Mouse (Mus musculus) inflammation-experienced regulatory T-cells, adult 6 months (primary cell): ENCODE results near the gene Vps33b. TPM values are rescaled to one million over a fixed set of nuclear protein-coding genes. Genes with fewer than 3 reads are reported as not detected.
A peak's percentile ranks its signal among the peaks of the same experiment; 100 is the strongest.

Source experiments
- ATAC-seq: one replicate; pipeline ENCODE4 v1.8.0; 2017
- polyA plus RNA-seq, 3 experiments: library from polyadenylated mRNA; unstranded; fragments of 100-300 nt; shearing (Covaris generic); gene quantifications; one replicate each; pipeline ENCODE4 v1.2.1; 2017

The Vps33b gene
- polyA plus RNA-seq, 3 experiments from 2014 or later = 22.7 to 35.2 (median 25.1) TPM

- ATAC-seq = no peak
Observed at GRCm38 (mm10) chr7:80269751-80270255, 354 bp downstream of the Vps33b start.

DNA sequence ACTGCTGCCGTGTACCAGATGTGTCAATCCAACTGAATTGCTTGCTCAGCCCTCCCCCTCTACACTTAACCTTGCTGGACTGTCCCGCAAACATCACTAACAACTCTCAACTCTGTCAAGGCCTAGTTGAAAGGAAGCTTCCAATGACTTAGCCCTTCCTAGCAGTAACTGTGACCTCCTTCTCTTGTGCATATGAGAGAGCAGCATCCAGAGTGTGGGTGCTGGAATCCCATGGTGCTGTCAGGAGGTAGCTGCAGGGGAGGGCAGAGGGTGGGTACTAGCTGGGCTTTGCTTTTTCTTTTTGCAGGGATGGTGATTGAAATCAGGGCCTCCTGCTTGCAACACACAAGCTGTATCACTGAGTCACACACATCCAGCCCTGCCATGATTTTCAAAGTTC is 4.0 kb downstream of the Vps33b start:
- no peak for ATAC-seq

DNA sequence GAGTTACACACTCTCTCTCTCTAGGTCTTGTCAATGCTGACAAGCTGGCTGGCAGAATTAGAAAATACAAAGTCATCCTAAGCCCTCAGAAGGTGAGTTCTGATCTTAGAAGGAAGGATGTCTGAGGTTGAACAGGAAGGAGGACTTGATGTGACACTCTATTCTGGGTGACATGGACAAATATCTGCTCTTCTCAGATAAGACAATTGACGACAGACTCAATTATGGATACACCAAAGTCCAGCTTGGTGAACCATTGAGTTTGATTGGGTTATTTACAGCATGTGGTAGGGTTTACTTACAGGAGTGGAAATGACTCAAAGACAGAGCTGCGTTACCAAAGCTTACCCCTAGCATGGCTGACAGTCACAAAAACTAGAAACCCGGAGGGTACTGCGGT is 6.9 kb downstream of the Vps33b start:
- ATAC-seq = no peak

DNA sequence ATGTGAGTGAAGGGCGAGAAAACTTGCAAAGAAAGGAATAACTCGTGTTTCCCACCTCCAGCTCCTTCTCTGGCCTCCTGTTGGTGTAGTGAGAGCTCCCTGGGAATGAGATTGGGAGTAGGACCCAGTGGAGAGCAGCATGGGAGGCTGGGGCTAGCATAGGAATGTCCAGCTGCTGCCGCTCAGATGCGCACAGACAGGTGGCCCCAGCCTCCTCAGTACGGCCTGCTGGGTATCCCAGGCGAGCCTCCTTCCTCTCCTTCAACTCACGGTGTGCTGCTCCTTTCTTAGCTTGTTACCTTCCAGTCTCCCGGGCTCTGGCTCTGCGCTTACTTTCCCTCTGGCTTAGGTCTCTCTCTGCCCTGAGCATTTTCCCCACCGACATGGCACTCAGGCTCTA is 10.6 kb downstream of the Vps33b start:
- no peak for ATAC-seq

GRCm38 (mm10) chr7:80280998-80281397 is 11.5 kb downstream of the Vps33b start:
- ATAC-seq = no peak

DNA sequence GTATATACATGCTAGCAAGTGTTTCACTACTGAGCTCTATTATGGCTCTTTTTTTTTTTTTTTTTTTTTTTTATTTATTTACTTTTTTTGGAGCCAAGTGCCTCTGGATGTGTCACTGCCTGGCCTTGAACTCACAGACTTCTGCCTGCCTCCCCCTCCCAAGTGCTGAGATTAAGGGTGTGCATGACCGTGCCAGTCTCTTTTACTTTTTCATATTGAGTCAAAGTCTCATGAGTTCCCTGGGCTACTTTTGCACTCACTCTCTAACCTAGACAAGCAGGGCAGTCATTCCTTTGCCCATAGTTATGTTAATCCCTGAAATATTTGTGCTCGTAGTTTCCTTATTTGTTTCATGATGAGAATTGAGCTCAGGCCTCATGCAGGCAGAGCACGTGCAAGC is 12.2 kb downstream of the Vps33b start:
- no peak for ATAC-seq

GRCm38 (mm10) chr7:80283226-80283918 is 13.9 kb downstream of the Vps33b start:
- ATAC-seq = no peak

DNA sequence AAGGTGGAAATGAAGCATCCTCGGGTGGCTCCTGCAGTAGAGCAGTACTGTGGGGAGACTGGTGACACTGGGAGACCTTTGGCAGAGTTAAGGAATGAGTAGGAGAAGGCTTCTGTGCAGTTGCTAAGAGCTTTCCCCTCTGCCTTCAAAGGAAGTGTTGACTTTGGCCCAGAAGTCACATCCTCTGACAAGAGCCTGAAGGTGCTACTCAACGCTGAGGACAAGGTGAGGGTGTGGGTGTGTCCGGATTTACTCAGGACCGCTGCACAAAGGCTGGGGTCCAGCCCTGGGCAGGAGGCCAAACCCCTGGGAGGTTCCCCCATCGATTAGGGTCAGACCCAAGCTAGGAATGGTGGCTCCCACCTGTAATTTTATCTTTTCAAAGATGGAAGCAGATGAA is 14.9 kb downstream of the Vps33b start:
- ATAC-seq = no peak

GRCm38 (mm10) chr7:80285725-80286124 is 16.3 kb downstream of the Vps33b start:
- ATAC-seq = no peak

- no peak for ATAC-seq
Observed at GRCm38 (mm10) chr7:80287736-80288135, 18.3 kb downstream of the Vps33b start.

DNA sequence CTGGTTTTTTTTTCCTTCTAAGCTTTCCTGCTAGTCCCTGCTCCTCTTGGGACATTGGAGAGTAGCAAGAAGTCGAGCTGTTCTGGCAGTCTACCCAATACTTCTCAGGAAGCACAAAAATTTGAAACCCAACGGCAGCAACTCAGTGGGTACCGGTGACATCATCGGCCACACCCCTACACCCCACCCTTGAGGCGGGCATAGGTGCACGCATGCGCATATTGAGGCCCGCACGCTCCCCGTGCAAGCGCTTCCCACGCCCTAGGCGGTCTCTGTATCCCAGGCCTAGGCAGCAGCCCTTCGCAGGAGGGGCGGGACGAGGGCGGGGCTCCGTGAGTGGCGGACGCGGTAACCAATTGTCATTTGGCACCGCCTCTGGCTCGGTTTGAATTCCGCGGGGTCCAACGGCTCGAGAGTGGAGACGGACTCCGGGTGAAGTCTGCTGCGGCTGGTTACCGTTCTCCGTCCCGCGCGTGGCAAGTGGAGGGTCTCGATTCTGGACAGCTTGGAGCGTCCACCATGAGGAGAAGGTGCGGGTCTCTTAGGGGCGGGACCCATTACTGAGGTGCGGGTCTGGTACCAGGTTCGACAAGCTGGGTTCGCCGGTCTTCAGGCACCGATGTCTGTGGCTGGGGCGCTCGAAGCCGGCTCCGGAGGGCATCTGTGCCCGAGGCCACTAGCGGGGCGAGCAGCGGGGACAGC is 24.8 kb downstream of the Vps33b start, which contains the start of gene Prc1:
Gene Prc1 (plus strand): TSS at position 389 of the 702 bp plus-strand sequence.
- peak; percentile 96 for ATAC-seq

DNA sequence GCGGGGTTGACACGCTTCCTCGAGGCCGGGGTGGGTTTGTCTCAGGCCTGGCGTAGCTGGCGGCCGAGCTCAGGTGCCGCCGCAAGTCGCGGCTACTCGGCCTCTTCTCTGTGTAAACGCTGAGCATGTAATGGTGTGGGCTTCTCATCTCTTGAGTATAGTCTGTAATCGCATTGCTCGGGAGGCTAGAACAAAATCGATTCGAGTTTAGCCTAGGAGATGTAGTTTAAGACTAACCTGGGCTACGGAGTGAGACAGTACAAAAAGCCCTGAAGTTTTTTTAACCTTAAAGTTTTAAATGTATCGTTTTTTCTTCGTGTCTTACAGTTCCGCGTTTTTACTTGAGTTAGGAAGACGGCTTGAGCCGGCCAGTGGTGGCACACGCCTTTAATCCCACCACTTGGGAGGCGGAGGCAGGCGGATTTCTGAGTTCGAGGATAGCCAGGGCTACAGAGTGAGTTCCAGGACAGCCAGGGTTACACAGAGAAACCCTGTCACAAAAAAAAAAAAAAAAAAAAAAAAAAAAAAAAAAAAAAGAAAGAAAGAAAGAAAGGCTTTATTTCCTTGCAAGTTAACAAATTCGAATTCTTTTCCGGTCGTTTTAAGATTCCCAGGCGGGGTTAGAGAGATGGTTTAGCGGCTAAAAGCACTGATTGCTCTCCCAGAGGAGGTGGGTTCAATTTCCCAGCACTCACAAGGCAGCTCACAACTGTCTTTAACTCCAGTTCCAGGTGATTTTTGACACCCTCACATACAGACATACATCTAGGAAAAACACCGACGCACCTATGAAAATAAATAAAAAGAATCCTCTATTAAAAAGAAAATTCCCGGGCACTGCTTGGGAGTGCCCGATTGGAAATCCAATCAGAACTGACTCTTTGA is 25.6 kb downstream of the Vps33b start:
- no peak for ATAC-seq

GRCm38 (mm10) chr7:80296462-80296861 is 27.0 kb downstream of the Vps33b start:
- ATAC-seq = no peak

- ATAC-seq = no peak
Observed at GRCm38 (mm10) chr7:80297041-80297440, 27.6 kb downstream of the Vps33b start.

DNA sequence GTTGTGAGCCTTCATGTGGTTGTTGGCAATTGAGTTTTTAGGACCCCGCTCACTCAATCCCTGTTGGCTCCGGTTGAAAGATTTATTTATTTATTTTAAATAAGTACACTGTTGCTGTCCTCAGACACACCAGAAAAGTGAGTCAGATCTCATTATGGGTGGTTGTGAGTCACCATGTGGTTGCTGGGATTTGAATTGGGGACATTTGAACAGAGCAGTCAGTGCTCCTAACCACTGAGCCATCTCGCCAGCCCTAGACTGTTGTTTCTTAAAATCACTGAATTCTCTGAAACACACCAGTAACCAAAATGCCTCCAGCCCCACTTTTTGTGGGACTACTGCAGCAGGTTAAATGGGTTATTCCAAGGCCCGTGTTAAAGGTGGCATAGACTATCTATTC is 29.3 kb downstream of the Vps33b start:
- ATAC-seq = no peak

DNA sequence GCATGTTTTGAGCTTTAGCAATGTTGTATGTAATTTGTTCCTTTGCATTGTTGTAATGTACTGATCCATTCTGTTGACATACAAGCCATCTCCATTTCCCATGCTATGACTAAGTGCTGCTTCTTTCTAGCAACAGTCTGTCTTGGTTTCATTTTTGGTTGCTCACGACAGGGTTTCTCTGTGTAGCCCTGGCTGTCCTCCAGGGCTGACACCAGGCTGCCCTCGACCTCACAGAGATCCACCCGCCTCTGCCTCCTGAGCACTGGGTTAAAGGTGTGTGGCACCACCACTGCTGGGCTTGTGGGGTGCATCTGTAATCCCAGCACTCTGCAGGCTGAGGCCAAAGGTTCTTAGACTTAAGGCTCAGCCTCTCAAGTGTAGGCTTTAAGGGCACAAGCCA is 30.1 kb downstream of the Vps33b start:
- ATAC-seq = peak; percentile 79

DNA sequence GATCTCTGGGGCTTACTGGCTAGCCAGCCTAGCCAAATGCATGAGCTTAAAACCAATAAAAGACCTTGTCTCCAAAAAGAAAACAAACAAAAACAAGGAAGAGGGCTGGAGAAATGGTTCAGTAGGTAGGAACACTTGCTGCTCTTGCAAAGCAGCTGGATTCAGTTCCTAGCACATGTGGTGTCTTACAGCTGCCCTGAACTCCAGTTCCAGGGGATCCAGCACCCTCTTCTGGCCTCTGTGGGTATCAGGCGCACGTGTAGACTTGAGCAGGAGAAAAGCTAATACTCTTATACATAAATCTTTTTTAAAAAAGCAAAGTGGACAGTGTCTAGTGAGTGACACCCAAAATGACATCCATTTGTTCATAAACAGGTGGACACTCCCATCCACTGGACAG is 32.1 kb downstream of the Vps33b start:
- no peak for ATAC-seq

DNA sequence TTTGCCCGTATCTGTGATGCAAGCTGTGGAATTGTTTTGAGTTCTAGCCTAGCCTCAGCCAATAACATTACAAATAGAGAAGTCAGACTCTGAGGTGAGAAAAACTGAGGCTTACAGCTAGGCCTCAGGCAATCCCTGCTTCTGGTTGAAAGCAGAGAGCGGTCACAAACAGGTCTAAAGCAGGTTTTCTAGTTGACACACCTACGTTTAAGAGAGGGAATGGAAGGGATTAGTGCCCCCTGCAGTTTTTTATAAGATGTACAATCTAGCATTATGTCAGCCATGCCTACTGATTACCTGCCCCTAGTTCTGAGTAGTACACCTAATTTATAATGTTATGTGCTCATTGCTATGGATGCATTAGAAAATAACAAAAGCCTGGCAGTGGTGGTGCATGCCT is 38.3 kb downstream of the Vps33b start:
- ATAC-seq = no peak

- no peak for ATAC-seq
Observed at GRCm38 (mm10) chr7:80310771-80311170, 41.3 kb downstream of the Vps33b start.

DNA sequence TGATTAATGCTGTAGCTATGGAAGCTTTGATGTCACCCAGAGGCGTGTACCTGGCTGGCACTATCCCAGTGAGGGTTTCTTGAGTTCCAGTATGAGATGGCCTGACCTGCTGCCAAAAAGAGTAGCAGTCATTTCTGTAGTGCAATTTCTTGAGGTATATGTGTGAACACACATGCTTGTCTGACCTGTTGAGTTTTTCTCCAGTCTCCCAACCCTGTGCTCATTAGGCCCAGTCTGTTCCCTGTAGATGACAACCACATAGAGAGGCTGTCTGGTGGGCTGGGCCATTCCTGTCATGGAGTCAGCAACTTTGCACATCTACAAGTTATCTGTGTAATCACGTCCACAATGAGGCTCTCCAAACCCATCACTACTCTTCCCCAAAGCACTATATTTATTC is 46.3 kb downstream of the Vps33b start:
- ATAC-seq = no peak

DNA sequence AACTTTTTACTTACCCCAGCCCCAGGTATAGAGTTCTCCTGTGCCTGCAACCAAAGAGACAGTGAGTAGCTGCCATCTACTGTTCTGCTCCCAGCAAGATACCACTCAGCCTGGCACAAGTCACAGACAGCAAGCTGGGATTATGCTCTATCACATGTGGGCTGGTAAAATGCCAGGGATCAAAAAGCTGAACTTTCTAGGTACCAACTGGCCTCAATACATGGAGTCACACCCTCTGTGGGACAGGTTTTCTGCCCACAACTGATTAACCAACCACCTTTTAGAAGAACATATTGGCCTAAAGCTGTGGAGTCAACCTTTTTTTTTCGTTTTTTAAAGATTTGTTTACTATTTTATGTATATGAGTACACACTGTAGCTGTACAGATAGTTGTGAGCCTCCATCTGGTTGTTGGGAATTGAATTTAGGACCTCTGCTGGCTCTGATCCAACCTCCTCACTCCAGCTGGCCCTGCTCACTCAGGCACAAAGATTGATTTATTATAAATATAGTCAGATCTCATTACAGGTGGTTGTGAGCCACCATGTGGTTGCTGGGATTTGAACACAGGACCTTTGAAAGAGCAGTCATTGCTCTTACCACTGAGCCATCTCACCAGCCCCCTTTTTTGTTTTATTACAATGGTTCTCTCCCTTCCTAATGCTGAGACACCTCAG is 48.1 kb downstream of the Vps33b start:
- no peak for ATAC-seq

- ATAC-seq = no peak
Observed at GRCm38 (mm10) chr7:80318670-80319069, 49.2 kb downstream of the Vps33b start.
